Mouse (Mus musculus) embryonic facial prominence, embryonic 13.5 days (tissue): Measurements from ENCODE around the gene Ralgds. TPM values are rescaled to one million over a fixed set of nuclear protein-coding genes. Genes with fewer than 3 reads are reported as not detected.
A peak's percentile ranks its signal among the peaks of the same experiment; 100 is the strongest.

Experiments used
- ATAC-seq: fragments of 200-750 bp; cut with Nextera tagmentation; 2 replicates; pipeline ENCODE4 v1.8.0; 2017; ENCODE audit warnings: low read depth; ENCODE audit not compliant: insufficient number of reproducible peaks, insufficient read depth, low FRiP score, low TSS enrichment
- H3K27ac ChIP-seq: fragments of 300-500 bp; sonication (generic); 2 replicates; pipeline ENCODE4 v1.5.1; 2015; ENCODE audit warnings: moderate library complexity, mild to moderate bottlenecking, inconsistent platforms
- H3K27me3 ChIP-seq: fragments of 300-500 bp; sonication (generic); 2 replicates; pipeline ENCODE4 v1.6.1; 2015; ENCODE audit warnings: mild to moderate bottlenecking, inconsistent platforms
- H3K36me3 ChIP-seq: fragments of 300-500 bp; sonication (generic); 2 replicates; pipeline ENCODE4 v1.6.1; 2015; ENCODE audit warnings: mild to moderate bottlenecking, inconsistent platforms
- H3K4me1 ChIP-seq: fragments of 300-500 bp; sonication (generic); 2 replicates; pipeline ENCODE4 v1.6.1; 2015; ENCODE audit warnings: inconsistent platforms
- H3K4me2 ChIP-seq: fragments of 300-500 bp; sonication (generic); 2 replicates; pipeline ENCODE4 v1.6.1; 2015; ENCODE audit warnings: moderate library complexity, mild to moderate bottlenecking, inconsistent platforms
- H3K4me3 ChIP-seq: fragments of 300-500 bp; sonication (generic); 2 replicates; pipeline ENCODE4 v1.5.1; 2015; ENCODE audit warnings: mild to moderate bottlenecking, inconsistent platforms
- H3K9ac ChIP-seq: fragments of 300-500 bp; sonication (generic); 2 replicates; pipeline ENCODE4 v1.6.1; 2015; ENCODE audit warnings: mild to moderate bottlenecking, inconsistent platforms
- H3K9me3 ChIP-seq: fragments of 300-500 bp; sonication (generic); 2 replicates; pipeline ENCODE4 v1.6.1; 2016; ENCODE audit warnings: inconsistent platforms
- WGBS: fragments of 180-500 bp; shearing (Covaris S2); methylation state at CpG from one replicate; pipeline ENCODE4 v1.1.7; 2015; ENCODE audit warnings: mixed read lengths; 5-methylcytosine and 5-hydroxymethylcytosine counted together
- polyA plus RNA-seq: library from polyadenylated mRNA; unstranded; fragments of >200 nt; fragmentation: Nextera tagmentation; extraction: Ambion mirVana; gene quantifications from 2 replicates; pipeline ENCODE4 v1.2.1, GENCODE M21; 2015

The Ralgds gene
- polyA plus RNA-seq, 1 experiment from 2014 or later, result 56.9 TPM

DNA sequence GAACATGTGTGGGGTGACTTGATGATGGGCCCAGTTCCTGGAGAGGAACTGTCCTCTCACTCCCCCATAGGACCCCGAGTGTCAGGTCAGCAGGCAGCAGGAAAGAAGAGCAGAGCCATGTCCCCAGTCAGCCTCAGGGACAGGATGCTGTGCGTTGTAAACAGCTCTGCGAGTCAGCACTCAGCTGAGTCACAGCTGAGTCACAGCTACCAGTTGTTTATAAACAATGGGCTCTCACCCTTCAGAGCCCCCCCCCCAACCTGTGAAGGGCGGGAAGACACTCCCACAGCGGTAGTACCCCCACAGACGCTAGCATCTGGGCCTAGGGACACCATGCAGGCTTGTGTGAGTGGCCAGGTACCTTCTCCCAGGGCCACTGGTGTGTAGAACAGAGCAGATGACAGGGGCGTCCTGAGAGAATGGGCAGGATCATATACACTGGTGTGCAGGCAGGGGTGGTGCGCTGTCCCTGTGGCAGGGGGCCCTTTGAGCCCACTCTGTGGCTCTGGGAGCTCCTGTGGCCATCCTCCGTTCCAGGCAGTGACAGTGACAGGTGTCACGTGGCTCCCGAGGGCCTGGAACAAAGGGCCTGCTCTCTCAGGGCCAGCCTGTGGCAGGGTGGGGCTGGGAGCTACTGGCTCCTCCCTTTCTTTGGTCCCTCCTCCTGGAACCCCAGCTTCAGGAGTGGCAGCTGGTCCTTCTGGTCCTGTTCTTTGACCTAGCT lies 12.5 kb downstream of the Ralgds start:
- Histone ChIP-seq H3K27me3 (no peaks in the 10 kb centered on the region), H3K36me3 (peaks cover 6% of the 10 kb centered on the region; the same call in 1 of the 2 replicates), H3K9ac (peak overlapping the region; percentile 47), H3K4me2 (0 out of 2 replicates have a peak overlapping the region, but pooled peaks have one; percentile 3), H3K27ac (peak overlapping the region; percentile 74), H3K4me3 (no peak overlapping the region), H3K4me1 (peaks cover 81% of the 10 kb centered on the region), H3K9me3 (no peaks in the 10 kb centered on the region)
- 22% methylated on average over 11 of the region's 11 CpGs for WGBS
- peak; percentile 44; the same call in 1 of the 2 replicates for ATAC-seq

DNA sequence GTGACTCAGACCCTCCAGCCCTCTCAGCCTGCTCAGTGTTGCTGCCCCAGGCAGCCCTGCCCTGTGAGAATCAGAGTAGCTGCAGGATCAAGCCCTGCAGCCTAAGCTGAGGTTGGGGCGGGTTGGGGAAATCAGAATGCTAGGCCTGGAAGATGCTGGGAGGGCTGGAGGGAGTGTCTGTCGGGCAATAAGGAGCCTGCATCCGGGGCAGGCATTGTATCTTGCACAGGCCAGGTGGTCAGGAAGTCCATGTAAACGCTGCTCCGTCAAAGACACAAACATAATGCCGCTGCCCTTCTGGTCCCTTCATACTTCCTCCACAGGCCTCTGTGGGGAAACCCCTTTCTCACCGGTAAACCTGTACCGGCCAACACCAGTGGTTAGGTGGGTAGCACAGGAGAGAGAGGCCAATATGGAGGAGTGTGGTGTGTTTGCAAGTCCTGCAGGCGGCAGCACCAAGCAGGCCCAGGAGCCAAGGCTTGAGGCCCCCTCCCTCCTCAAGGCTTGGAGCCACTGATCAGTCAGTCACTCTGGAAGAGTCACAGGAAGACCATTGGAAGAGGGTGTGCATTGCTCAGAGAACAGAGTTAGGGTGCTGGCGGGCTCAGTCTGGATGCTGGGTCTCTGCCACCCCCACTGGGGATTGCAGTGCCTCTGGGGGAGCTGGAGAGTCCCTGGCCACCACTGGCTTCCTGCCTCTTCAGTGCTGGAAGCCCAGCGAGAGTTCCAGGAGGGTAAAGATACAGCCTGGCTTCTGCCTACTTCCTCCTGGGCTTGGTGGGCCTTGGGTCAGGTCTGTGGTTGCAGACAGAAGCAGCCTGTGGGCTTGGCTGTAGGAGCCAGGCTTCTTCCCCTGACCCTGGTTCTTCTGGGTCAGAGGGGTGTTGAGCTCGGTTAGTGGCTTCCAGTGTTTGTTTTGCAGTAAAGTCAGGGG lies 13.3 kb downstream of the Ralgds start:
- H3K4me1 ChIP-seq, result peaks cover 89% of the 10 kb centered on the region
- H3K4me2 ChIP-seq, result no peak overlapping the region
- H3K27me3 ChIP-seq, result no peaks in the 10 kb centered on the region
- H3K4me3 ChIP-seq, result no peak overlapping the region
- peak overlapping the region; percentile 47 for H3K9ac ChIP-seq
- no peaks in the 10 kb centered on the region for H3K9me3 ChIP-seq
- peaks cover 6% of the 10 kb centered on the region; the same call in 1 of the 2 replicates for H3K36me3 ChIP-seq
- peak overlapping the region; percentile 74 for H3K27ac ChIP-seq
- ATAC-seq, result 0 out of 2 replicates have a peak, but pooled peaks have one; percentile 2
- WGBS, result 42% methylated on average over 12 of the region's 12 CpGs

DNA sequence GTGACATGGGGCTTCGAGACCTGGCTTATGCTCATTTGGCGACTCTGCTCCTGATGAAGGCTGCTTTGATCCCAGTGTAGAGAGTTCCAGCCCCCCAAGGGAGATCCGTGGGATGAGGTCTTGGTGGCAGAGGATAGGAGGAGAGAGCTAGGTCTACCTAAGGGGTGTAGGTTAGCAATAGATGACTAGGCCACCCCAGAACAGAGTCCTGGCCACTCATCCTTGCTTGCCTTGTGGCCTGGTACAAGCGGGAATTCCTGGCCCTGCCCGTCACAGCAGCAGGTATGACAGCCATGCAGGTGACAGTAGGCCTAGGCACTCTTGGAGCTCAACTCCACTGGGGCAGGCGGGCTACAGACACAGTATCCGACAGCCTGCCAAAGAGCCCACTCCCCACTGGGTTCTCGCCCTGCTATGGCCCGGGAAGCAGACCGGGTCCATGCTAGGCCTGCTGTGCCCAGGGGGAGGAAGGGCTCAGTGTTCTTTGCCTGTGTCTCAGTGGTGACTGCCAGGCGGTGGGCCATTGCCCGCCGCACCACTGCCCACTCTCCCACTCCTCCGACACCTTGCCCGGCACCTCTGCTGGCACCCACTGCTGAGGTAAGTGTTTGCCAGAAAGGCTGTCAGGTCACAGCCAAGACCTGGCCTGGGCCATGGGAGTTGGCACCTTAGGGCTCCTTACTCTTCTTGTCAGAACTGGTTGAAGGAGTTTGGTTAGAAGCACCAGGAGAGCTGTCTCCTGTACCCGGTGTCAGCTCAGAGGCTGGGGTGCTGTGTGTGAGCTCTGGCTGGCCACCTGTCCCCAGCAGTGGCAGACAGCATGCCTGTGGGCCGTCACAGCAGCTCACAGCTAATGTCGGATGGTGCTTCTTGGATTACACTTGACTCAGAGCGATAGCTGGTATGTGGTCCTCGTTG lies 14.8 kb downstream of the Ralgds start:
- peak overlapping the region; percentile 27; the same call in 1 of the 2 replicates for H3K9ac ChIP-seq
- peaks cover 93% of the 10 kb centered on the region for H3K4me1 ChIP-seq
- H3K4me3 ChIP-seq, result no peak overlapping the region
- WGBS, result 81% methylated on average over 20 of the region's 20 CpGs
- no peaks in the 10 kb centered on the region for H3K27me3 ChIP-seq
- 0 out of 2 replicates have a peak, but pooled peaks cover under 1% of the 10 kb centered on the region for H3K36me3 ChIP-seq
- no peak for ATAC-seq
- H3K4me2 ChIP-seq, result no peak overlapping the region
- no peaks in the 10 kb centered on the region for H3K9me3 ChIP-seq
- H3K27ac ChIP-seq, result peak overlapping the region; percentile 9; the same call in 1 of the 2 replicates

DNA sequence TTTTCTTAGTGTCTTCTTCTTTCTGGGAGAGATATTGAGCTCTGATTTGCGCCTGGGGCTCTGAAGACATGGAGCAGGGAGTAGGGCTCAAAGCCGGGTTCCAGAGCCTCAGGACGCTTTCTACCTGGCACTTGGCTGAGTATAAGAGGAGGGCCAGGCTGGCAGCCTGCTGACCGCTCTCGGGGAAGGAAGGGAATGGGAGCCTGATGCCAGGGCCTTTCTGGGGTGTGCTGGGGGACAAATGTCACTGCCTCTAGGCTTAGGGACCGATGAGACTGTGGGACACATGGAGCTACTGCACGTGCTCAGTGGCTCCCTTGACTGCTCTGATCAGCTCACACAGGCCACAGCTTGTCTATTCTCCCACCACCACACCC lies 15.4 kb downstream of the Ralgds start:
- Histone ChIP-seq H3K27ac (peak overlapping the region; percentile 9; the same call in 1 of the 2 replicates), H3K9ac (no peak overlapping the region), H3K27me3 (no peaks in the 10 kb centered on the region), H3K36me3 (no peaks in the 10 kb centered on the region), H3K9me3 (no peaks in the 10 kb centered on the region), H3K4me3 (no peak overlapping the region), H3K4me1 (peaks cover 93% of the 10 kb centered on the region), H3K4me2 (no peak overlapping the region)
- ATAC-seq, result no peak
- 79% methylated on average over 7 of the region's 7 CpGs for WGBS

DNA sequence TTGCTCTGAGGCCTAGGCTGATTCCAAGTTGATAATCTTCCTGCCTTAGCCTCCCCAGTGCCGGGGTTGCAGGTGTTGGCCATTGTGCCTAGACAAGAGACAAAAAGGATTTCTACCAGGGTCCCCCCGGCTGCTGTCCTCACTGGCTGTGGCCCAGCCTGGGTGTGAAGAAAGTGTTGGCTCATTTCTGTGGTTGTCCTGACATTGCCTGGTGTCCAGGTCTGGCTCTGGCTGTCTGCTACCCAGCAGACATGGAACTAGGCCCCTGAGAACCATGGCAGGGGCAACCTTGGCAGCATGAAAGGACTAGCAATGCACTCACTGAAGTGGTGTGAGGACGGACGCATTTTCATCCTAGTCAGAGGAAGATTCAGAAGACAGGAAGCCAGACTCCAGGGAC lies 16.9 kb downstream of the Ralgds start:
- no peak for ATAC-seq
- 73% methylated on average over 4 of the region's 4 CpGs for WGBS
- Histone ChIP-seq H3K4me3 (no peak overlapping the region), H3K9ac (0 out of 2 replicates have a peak overlapping the region, but pooled peaks have one; percentile 28), H3K27ac (peak overlapping the region; percentile 13; the same call in 1 of the 2 replicates), H3K27me3 (no peaks in the 10 kb centered on the region), H3K4me1 (peaks cover 92% of the 10 kb centered on the region), H3K4me2 (no peak overlapping the region), H3K9me3 (no peaks in the 10 kb centered on the region), H3K36me3 (no peaks in the 10 kb centered on the region)

DNA sequence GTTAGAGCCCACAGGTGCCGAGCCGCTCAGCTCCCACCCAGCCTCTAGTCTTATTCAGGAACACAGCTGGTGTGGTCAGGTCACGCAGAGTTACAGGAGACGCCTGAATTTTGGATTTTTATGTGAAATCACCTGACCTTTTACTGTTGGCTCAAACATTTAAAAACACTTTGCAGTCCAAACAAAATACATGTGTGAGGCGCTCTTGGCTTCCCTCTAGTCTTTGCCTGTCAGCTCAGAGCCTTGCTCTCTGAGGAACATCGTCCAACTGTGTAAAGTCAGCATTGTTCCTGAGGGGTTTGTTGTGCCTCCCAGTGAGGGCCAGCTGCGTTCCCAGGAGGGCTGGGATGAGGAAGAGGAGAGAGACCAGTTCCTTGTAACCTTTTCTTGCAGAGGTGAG lies 17.4 kb downstream of the Ralgds start:
- Histone ChIP-seq H3K9me3 (no peaks in the 10 kb centered on the region), H3K4me1 (peaks cover 92% of the 10 kb centered on the region), H3K9ac (peak overlapping the region; percentile 57; the same call in 1 of the 2 replicates), H3K27ac (peak overlapping the region; percentile 13; the same call in 1 of the 2 replicates), H3K4me2 (no peak overlapping the region), H3K36me3 (no peaks in the 10 kb centered on the region), H3K27me3 (no peaks in the 10 kb centered on the region), H3K4me3 (no peak overlapping the region)
- no peak for ATAC-seq
- 66% methylated on average over 7 of the region's 7 CpGs for WGBS

DNA sequence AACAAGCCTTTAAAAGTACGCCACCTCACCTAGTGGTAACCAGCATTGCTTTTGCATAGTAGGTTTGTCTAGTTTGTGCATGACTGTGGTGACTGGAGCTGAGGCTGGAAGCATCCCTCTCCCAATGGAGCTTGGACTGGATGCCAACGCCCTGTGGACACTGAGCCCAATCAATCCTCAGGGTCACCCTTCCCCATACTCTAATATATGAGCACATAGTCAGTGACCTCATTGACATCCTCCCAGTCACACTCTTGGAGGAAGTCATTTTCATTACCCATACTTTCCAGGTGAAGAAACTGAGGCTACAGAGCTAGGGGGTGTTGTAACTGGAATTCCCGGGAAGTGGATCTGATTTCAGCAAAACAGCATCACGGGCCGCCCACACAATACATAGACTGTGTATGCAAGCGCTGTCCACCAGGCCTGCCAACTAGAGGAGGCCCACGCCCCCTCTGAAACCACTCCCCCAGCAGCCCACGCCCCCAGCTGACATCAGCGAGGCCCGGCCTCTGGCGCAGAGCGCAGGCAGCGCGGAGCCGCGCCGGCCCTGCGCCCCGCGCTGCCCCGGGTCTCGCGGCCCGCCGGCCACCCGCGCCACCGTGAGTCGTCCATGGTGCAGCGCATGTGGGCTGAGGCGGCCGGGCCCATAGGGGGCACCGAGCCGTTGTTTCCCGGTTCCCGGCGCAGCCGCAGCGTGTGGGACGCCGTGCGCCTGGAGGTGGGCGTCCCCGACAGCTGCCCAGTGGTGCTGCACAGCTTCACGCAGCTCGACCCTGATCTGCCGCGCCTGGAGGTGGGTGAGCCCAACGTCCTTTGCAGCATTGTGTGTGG lies 20.2 kb downstream of the Ralgds start:
- Histone ChIP-seq H3K4me1 (peaks cover 96% of the 10 kb centered on the region), H3K9me3 (no peaks in the 10 kb centered on the region), H3K9ac (peak overlapping the region; percentile 90), H3K27me3 (no peaks in the 10 kb centered on the region), H3K27ac (peak overlapping the region; percentile 97), H3K36me3 (0 out of 2 replicates have a peak, but pooled peaks cover 7% of the 10 kb centered on the region), H3K4me2 (peak overlapping the region; percentile 83), H3K4me3 (peak overlapping the region; percentile 72)
- 3% methylated on average over 49 of the region's 49 CpGs for WGBS
- peak; percentile 89 for ATAC-seq

DNA sequence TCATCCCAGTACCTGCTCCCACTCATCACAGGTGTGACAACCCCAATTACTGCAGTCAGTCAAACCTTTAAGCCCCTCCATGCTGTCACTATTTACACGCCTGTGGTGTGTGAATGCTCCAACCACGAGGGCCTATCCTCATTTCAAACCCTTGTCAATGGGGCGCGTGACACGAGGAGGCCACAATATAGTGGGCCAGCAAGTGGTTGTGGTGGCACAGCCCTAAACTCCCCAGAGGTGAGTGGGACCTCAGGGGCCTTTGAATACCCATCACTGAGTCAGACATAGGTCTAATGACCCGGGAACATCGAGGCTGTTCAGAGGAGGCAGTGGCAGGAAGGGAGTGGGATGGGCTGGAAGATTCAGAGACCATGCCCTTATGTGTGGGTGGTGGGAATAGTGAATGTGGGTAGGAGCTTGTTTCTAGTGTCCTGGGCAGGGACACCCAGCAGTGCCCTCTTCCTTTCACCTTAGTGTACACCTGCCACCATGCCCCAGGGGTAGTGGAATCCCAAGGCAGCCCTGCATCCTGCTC lies 21.0 kb downstream of the Ralgds start:
- ATAC-seq, result no peak
- 43% methylated on average over 7 of the region's 7 CpGs for WGBS
- no peaks in the 10 kb centered on the region for H3K9me3 ChIP-seq

DNA sequence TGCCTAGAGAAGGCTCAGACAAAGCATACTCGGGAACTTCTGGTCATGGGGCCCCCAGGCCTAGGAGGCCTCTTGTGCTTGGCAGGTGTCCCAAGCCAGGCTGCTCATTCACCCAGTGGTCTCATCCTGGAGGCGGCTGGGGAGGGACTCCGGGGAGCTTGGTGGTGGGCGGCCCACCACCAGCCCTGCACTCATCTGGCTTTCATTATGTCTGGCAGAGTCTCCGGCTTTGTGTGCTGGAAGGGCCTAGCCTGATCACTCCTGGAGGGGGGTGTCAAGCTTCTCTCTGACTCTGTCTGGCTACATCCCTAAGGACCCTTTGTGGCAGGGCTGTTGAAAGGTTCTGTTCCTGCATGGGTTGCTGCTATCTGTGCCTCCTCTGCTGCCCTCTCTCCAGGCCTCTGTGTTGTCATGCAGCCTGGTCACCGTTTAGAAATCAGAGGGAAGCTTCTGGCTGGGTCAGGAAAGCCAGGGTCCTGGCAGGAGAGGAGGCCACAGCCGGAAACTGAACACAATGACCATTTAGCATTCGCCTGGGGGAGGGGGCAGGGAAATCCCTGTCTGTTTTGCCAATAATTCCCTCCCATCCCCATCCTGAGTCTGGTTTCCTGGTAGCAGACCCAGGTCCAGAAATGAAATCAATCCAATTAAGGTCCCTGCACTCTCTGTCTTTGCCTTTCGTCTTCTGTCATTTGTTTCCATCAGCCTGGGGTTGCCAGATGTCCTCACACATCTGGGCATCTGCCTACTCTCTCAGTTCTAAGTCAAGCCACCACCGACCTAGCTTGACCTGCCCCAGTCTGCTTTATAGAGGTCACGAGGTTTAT lies 21.7 kb downstream of the Ralgds start:
- Histone ChIP-seq H3K9ac (peak overlapping the region; percentile 90), H3K27me3 (no peaks in the 10 kb centered on the region), H3K27ac (peak overlapping the region; percentile 97), H3K4me2 (peak overlapping the region; percentile 83), H3K4me1 (peaks cover 97% of the 10 kb centered on the region), H3K36me3 (0 out of 2 replicates have a peak, but pooled peaks cover 10% of the 10 kb centered on the region), H3K9me3 (no peaks in the 10 kb centered on the region), H3K4me3 (peak overlapping the region; percentile 72)
- peak; percentile 56; the same call in 1 of the 2 replicates for ATAC-seq
- 15% methylated on average over 11 of the region's 11 CpGs for WGBS

More for the DNA sequence above, 21.0 kb downstream of the Ralgds start:
- Histone ChIP-seq H3K27me3 (no peaks in the 10 kb centered on the region), H3K4me3 (peak overlapping the region; percentile 72), H3K27ac (peak overlapping the region; percentile 97), H3K4me2 (peak overlapping the region; percentile 83), H3K4me1 (peaks cover 96% of the 10 kb centered on the region), H3K36me3 (0 out of 2 replicates have a peak, but pooled peaks cover 10% of the 10 kb centered on the region), H3K9ac (peak overlapping the region; percentile 90)
